ENCODE assay signal across 8 mouse cellular contexts in the genomic region with DNA sequence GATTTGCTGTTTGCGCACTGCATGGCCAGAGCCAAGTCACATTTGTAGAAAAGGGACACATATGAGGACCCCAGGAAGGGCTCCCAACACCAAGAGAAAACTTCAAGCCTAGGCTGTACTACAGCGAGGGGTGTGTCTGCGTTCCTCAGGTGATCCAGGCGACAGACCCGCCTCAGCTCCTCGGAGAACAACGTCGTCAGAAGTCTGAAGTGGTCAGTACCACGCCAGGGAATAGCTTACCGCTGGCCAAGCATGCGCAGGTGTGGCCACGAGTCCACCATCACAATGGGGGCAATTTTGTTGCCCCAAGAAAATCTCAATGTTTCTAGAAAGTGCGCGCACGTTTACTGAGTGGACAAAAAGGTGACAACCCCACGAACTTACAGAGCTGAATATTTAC. TPM values are rescaled to one million over a fixed set of nuclear protein-coding genes. Genes with fewer than 3 reads are reported as not detected.
DNase-seq lines count a peak whose midpoint lies in the region; ATAC-seq lines count a peak whose summit lies in the region.

No protein-coding gene starts in this region.

- H3K9me3 ChIP-seq in heart, embryonic 11.5 days (replicated peaks; ENCODE audit: control insufficient read depth, low read length), result no peaks in the 10 kb centered on the region
- no peaks in the 10 kb centered on the region for H3K9me3 ChIP-seq in forebrain, embryonic 12.5 days

- peak overlapping the region; percentile 100 for H3K9ac ChIP-seq in heart, embryonic 11.5 days (ENCODE audit: low read depth, low read length)
- H3K9ac ChIP-seq in forebrain, embryonic 12.5 days, result peak overlapping the region; percentile 98

- peaks cover 12% of the 10 kb centered on the region for H3K36me3 ChIP-seq in heart, embryonic 11.5 days (ENCODE audit: control insufficient read depth, insufficient read depth, low read length)
- H3K36me3 ChIP-seq in forebrain, embryonic 12.5 days (replicated peaks), result peaks cover 40% of the 10 kb centered on the region
- H3K36me3 ChIP-seq in macrophage (ENCODE audit: inconsistent target), result peaks cover 7% of the 10 kb centered on the region

- no peak for DNase-seq in heart, postnatal 4 days
- peak; percentile 55 for DNase-seq in kidney, postnatal 10 days
- no peak for DNase-seq in right cerebral cortex, postnatal 14 days
- DNase-seq in frontal cortex, postnatal 14 days (ENCODE audit: low spot score in 2 of 2), result no peak

- ATAC-seq in heart, embryonic 11.5 days (replicated peaks; ENCODE audit: insufficient number of reproducible peaks, low FRiP score, low TSS enrichment), result no peak
- ATAC-seq in forebrain, embryonic 12.5 days (ENCODE audit: low FRiP score), result no peak
- no peak for ATAC-seq in cerebellum, adult (ENCODE audit: insufficient number of reproducible peaks, low FRiP score, low TSS enrichment)

- H3K4me1 ChIP-seq in heart, embryonic 11.5 days (ENCODE audit: control insufficient read depth, insufficient read depth, low read length), result peaks cover 56% of the 10 kb centered on the region
- peaks cover 53% of the 10 kb centered on the region for H3K4me1 ChIP-seq in forebrain, embryonic 12.5 days

- no peaks in the 10 kb centered on the region for H3K27me3 ChIP-seq in heart, embryonic 11.5 days (ENCODE audit: control insufficient read depth, insufficient read depth, low read length)
- no peaks in the 10 kb centered on the region for H3K27me3 ChIP-seq in forebrain, embryonic 12.5 days

- peak overlapping the region; percentile 82 for H3K4me2 ChIP-seq in heart, embryonic 11.5 days
- H3K4me2 ChIP-seq in forebrain, embryonic 12.5 days, result peak overlapping the region; percentile 96

- H3K79me2 ChIP-seq in macrophage (ENCODE audit: inconsistent target), result peaks cover 50% of the 10 kb centered on the region

- H3K4me3 ChIP-seq in heart, embryonic 11.5 days (ENCODE audit: low read depth, low read length), result peak overlapping the region; percentile 97
- H3K4me3 ChIP-seq in forebrain, embryonic 12.5 days (replicated peaks), result peak overlapping the region; percentile 76
- H3K4me3 ChIP-seq in macrophage (ENCODE audit: inconsistent target), result peak overlapping the region; percentile 26

- WGBS in heart, embryonic 11.5 days (ENCODE audit: insufficient replicate concordance), result 9% methylated on average over 16 of the region's 16 CpGs
- 6% methylated on average over 16 of the region's 16 CpGs for WGBS in forebrain, embryonic 12.5 days
- WGBS in macrophage (ENCODE audit: missing documents), result 17% methylated on average over 16 of the region's 16 CpGs

- peak overlapping the region; percentile 100; the same call in 1 of the 2 replicates for H3K27ac ChIP-seq in heart, embryonic 11.5 days (ENCODE audit: low read depth, low read length)
- peak overlapping the region; percentile 100 for H3K27ac ChIP-seq in forebrain, embryonic 12.5 days
- H3K27ac ChIP-seq in macrophage, result no peak overlapping the region

RNA-seq across cellular contexts. Expression of a gene that starts 1.1 kb away (rescaled TPM):
- polyA plus RNA-seq in heart, embryonic 11.5 days (2014; fragmentation: Nextera tagmentation; extraction: Ambion mirVana), result 205 and 218 TPM in 2 replicates
- 100 to 1,000 TPM; 237 to 248 TPM for total RNA-seq in heart, postnatal 4 days (2021)
- 595 and 609 TPM in 2 replicates for polyA plus RNA-seq in forebrain, embryonic 12.5 days (2016; fragmentation: Nextera tagmentation; extraction: Ambion mirVana)
- total RNA-seq in macrophage (2018; cell fraction: chromatin; rRNA removed), result 100 to 1,000 TPM in 3 of 26 experiments, 10 to 100 TPM in 23; 23.8 to 108 (median 56.0) TPM
- total RNA-seq in macrophage (2018; cell fraction: cytosol; rRNA removed), result 10 to 100 TPM; 32.2 to 75.3 (median 46.0) TPM
- 10 to 100 TPM; 17.0 to 77.8 (median 39.3) TPM for total RNA-seq in macrophage (2018; cell fraction: nucleus; rRNA removed)
- polyA plus RNA-seq in macrophage (2018), result 38.5 to 61.7 TPM (median 49.4 TPM) in 3 replicates

RNA-seq across cellular contexts. Expression of a gene that starts 11.5 kb away (rescaled TPM):
- polyA plus RNA-seq in heart, embryonic 11.5 days (2014; fragmentation: Nextera tagmentation; extraction: Ambion mirVana), result 18.9 and 19.2 TPM in 2 replicates
- 10 to 100 TPM; 19.6 to 19.9 TPM for total RNA-seq in heart, postnatal 4 days (2021)
- polyA plus RNA-seq in forebrain, embryonic 12.5 days (2016; fragmentation: Nextera tagmentation; extraction: Ambion mirVana), result 37.8 and 39.1 TPM in 2 replicates
- total RNA-seq in macrophage (2018; cell fraction: chromatin; rRNA removed), result 100 to 1,000 TPM in 7 of 26 experiments, 10 to 100 TPM in 19; 17.5 to 135 (median 74.6) TPM
- total RNA-seq in macrophage (2018; cell fraction: cytosol; rRNA removed), result 10 to 100 TPM; 23.3 to 51.5 (median 35.4) TPM
- 10 to 100 TPM; 17.9 to 77.5 (median 35.3) TPM for total RNA-seq in macrophage (2018; cell fraction: nucleus; rRNA removed)
- polyA plus RNA-seq in macrophage (2018), result 17.4 to 42.4 TPM (median 36.1 TPM) in 3 replicates

RNA-seq across cellular contexts. Expression of a gene that starts 19.6 kb away (rescaled TPM):
- polyA plus RNA-seq in heart, embryonic 11.5 days (2014; fragmentation: Nextera tagmentation; extraction: Ambion mirVana), result 48.2 and 49.2 TPM in 2 replicates
- total RNA-seq in heart, postnatal 4 days (2021), result 10 to 100 TPM; 33.0 to 38.0 TPM
- 80.7 and 83.8 TPM in 2 replicates for polyA plus RNA-seq in forebrain, embryonic 12.5 days (2016; fragmentation: Nextera tagmentation; extraction: Ambion mirVana)
- 100 to 1,000 TPM in 12 of 26 experiments, 10 to 100 TPM in 14; 32.8 to 197 (median 94.9) TPM for total RNA-seq in macrophage (2018; cell fraction: chromatin; rRNA removed)
- 10 to 100 TPM; 17.1 to 50.9 (median 28.5) TPM for total RNA-seq in macrophage (2018; cell fraction: cytosol; rRNA removed)
- 100 to 1,000 TPM in 1 of 26 experiments, 10 to 100 TPM in 25; 29.7 to 111 (median 46.6) TPM for total RNA-seq in macrophage (2018; cell fraction: nucleus; rRNA removed)
- 25.6 to 51.8 TPM (median 28.3 TPM) in 3 replicates for polyA plus RNA-seq in macrophage (2018)

RNA-seq across cellular contexts. Expression of a gene that starts 19.7 kb away (rescaled TPM):
- polyA plus RNA-seq in heart, embryonic 11.5 days (2014; fragmentation: Nextera tagmentation; extraction: Ambion mirVana), result 38.6 and 53.9 TPM in 2 replicates
- 10 to 100 TPM; 70.6 to 82.6 TPM for total RNA-seq in heart, postnatal 4 days (2021)
- 95.2 and 96.0 TPM in 2 replicates for polyA plus RNA-seq in forebrain, embryonic 12.5 days (2016; fragmentation: Nextera tagmentation; extraction: Ambion mirVana)
- 10 to 100 TPM; 10.1 to 70.6 (median 25.0) TPM for total RNA-seq in macrophage (2018; cell fraction: chromatin; rRNA removed)
- 10 to 100 TPM; 22.9 to 69.0 (median 54.8) TPM for total RNA-seq in macrophage (2018; cell fraction: cytosol; rRNA removed)
- 10 to 100 TPM; 13.3 to 58.4 (median 33.6) TPM for total RNA-seq in macrophage (2018; cell fraction: nucleus; rRNA removed)
- polyA plus RNA-seq in macrophage (2018), result 33.4 to 56.3 TPM (median 49.1 TPM) in 3 replicates

RNA-seq across cellular contexts. Expression of a gene that starts 24.0 kb away (rescaled TPM):
- polyA plus RNA-seq in heart, embryonic 11.5 days (2014; fragmentation: Nextera tagmentation; extraction: Ambion mirVana), result 47.3 and 51.9 TPM in 2 replicates
- total RNA-seq in heart, postnatal 4 days (2021), result 10 to 100 TPM; 74.6 to 76.3 TPM
- polyA plus RNA-seq in forebrain, embryonic 12.5 days (2016; fragmentation: Nextera tagmentation; extraction: Ambion mirVana), result 172 and 178 TPM in 2 replicates
- 10 to 100 TPM in 25 of 26 experiments, 1 to 10 TPM in 1; 9.2 to 86.8 (median 38.6) TPM for total RNA-seq in macrophage (2018; cell fraction: chromatin; rRNA removed)
- total RNA-seq in macrophage (2018; cell fraction: cytosol; rRNA removed), result 10 to 100 TPM; 16.5 to 36.7 (median 27.2) TPM
- 10 to 100 TPM in 25 of 26 experiments, 1 to 10 TPM in 1; 8.1 to 48.6 (median 20.6) TPM for total RNA-seq in macrophage (2018; cell fraction: nucleus; rRNA removed)
- 24.5 to 28.2 TPM (median 26.1 TPM) in 3 replicates for polyA plus RNA-seq in macrophage (2018)

Comparison
In these comparisons a context has a peak if more than half of its experiments do, and no peak if none do; other contexts are left out.
1. H3K4me3 ChIP-seq: peak in every context shown above with its lines; median percentile 97 in heart, embryonic 11.5 days; 76 in forebrain, embryonic 12.5 days; 26 in macrophage.